Mouse (Mus musculus) CD8-positive naive resting alpha-beta T cell, adult 57 days (primary cell): ENCODE results near the gene Cant1. TPM values are rescaled to one million over a fixed set of nuclear protein-coding genes. Genes with fewer than 3 reads are reported as not detected.

Experiments used
- total RNA-seq: library from RNA; stranded (reverse); gene quantifications from one replicate; pipeline ENCODE4 v1.2.4, GENCODE M21; 2023

The Cant1 gene
- total RNA-seq, result 45.3 TPM

DNA sequence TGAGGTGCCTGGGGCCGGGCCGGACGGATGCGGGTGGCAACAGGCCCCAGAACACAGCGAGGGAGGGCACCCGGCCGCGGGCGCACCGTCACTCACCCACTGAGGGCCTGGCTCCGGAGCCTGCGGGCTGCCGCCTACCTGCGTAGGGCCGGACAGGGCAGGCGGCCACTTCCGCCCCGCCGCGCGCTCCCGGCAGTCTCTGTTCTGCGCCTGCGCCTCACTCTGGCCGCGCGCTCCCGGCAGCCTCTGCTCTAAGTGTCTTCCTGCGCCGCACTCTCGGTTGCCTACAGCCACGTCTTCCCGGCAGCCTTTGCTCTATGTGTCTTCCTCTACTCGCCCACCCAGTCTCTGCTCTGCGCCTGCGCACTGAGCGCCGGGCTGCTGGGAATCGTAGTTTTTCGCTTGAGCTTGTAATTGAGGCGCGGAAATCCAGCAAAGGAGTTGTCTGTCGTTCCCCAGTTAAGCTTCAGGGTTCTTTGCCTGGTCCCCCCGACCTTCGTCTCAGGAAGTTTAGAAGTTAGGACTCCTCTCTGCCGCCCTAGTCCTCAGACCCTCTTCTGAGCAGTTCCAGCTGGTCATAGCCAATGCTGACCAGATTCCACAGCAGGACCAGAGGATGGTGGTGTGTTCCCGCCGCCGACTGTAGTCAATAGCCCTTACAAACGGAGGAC is at the start of gene Cant1:
Cant1 (minus strand) TSS at position 253 of the 671 bp plus-strand sequence.

DNA sequence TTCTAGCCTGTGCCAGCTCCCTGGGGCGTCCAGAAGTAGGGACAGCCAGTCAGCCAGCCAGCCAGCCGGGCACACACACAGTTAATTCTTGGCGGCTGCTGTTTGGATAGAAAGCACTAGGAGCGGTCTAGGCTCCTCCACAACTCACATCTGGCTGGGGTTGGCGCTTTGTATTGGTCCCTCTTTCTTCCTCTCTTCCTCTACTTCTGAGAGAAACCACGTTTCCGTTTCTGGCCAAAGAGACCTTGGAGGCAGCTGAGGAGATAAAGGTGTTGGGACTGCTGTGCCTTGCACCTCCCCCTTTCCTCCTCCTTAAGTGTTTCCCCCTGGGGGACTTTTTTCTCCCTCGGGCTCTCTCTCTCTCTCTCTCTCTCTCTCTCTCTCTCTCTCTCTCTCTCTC is 9.1 kb upstream of the Cant1 start, which contains the start of gene C1qtnf1:
C1qtnf1 (plus strand) TSS at position 218 of the 400 bp plus-strand sequence.

DNA sequence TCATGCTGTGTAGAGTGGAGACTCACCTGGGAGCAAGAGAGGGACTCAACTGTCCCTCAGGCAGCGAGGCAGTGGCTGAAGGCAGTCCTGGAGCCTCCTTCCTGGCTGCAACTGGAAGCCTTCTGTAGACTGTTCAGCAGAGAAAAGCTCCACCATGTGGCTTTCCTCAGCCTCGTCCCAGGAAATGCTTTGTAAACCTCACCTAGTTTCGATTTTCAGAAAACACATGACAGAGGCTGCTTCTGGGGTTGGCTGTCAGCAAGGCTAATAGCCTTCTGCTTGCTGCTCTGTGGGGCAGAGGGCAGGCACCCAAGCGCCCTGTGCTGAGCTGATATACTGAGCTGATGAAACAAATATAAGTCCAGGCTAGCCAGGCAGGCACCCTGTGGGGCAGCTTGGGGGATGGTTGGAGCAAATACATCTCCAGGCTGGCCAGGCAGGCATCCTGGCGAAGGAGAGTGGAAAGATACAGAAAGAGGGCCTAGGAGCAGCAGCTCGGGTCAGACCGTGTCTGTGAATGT is 17.1 kb downstream of the Cant1 start, which contains the start of gene Lgals3bp:
Lgals3bp (minus strand) TSS at position 333 of the 521 bp plus-strand sequence.

Other genes with a start within 250 kb of the Cant1 start
- gene Cyth1, start 170.5 kb downstream of the Cant1 start, total RNA-seq, result 194 TPM
- gene Usp36, start 128.8 kb downstream of the Cant1 start, total RNA-seq, result 75.9 TPM
- 13.9 TPM for gene Cep295nl, start 76.6 kb downstream of the Cant1 start, total RNA-seq
- 75.7 TPM for gene Timp2, start 63.3 kb downstream of the Cant1 start, total RNA-seq
- gene Lgals3bp, start 17.0 kb downstream of the Cant1 start, total RNA-seq, result 102 TPM
- gene C1qtnf1, start 9.1 kb upstream of the Cant1 start, total RNA-seq, result not detected
- gene Engase, start 57.7 kb upstream of the Cant1 start, total RNA-seq, result 15.1 TPM